Mouse (Mus musculus): ENCODE data around the gene Rapgefl1. TPM values are rescaled to one million over a fixed set of nuclear protein-coding genes. Genes with fewer than 3 reads are reported as not detected.

Rapgefl1 gene
- total RNA-seq (2021): 100 to 1,000 TPM; 185 to 222 TPM

DNA sequence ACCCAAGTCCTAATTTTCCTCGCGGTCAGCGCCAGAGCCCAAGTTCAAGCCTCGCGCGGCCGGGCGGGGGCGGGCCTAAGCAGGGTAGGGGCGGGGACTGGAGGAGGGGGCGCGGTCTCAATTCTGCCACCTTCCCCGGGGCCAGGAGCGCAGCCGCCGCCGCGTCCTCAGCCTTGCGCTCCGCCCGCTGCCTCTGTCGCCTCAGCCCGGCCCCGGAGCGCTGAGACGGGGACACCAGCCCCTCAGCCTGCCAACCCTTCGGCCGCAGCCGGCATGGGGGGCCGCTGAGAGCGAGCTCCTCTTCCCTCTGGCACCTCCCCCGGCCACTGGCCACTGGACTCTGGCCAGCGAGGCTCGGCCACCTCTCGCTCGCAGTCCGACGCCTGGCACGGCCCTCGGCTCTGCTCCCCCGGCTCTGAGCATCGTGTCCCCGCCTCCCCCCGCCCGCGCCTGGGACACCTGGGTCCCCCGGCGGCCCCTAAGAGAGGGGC, at the start of gene Rapgefl1:
TSS of gene Rapgefl1 (plus strand) at position 135 of the 491 bp plus-strand sequence.
- DNase-seq (ENCODE audit: extremely low spot score in 1 of 2, low spot score in 1 of 2): peak; percentile 70 to 75

GRCm38 (mm10) chr11:98787229-98787628, 49.4 kb upstream of the Rapgefl1 start:
- no peak for DNase-seq (ENCODE audit: extremely low spot score in 1 of 2, low spot score in 1 of 2)

- no peak for DNase-seq (ENCODE audit: extremely low spot score in 1 of 2, low spot score in 1 of 2)
Measured at GRCm38 (mm10) chr11:98787691-98788090, 48.9 kb upstream of the Rapgefl1 start.

DNA sequence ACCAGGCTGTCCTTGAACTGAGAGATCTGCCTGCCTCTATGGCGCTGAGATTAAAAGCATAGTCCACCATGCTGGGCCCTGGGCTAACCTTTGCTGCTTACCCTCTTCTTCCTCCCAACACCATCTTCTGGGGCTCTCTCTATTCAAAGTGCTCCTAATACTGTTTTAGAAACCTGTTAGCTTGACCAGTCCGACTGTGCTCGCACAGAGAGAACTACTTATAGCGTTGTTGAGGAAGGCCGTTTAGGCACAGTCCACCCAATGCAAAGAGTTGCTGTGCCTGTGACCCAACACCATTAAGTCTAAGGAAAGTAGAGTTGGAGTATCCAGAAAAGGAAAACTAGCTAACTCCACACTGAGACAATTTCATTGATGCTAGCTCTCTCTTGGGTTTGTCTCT, 48.4 kb upstream of the Rapgefl1 start:
- DNase-seq (ENCODE audit: extremely low spot score in 1 of 2, low spot score in 1 of 2): no peak

DNA sequence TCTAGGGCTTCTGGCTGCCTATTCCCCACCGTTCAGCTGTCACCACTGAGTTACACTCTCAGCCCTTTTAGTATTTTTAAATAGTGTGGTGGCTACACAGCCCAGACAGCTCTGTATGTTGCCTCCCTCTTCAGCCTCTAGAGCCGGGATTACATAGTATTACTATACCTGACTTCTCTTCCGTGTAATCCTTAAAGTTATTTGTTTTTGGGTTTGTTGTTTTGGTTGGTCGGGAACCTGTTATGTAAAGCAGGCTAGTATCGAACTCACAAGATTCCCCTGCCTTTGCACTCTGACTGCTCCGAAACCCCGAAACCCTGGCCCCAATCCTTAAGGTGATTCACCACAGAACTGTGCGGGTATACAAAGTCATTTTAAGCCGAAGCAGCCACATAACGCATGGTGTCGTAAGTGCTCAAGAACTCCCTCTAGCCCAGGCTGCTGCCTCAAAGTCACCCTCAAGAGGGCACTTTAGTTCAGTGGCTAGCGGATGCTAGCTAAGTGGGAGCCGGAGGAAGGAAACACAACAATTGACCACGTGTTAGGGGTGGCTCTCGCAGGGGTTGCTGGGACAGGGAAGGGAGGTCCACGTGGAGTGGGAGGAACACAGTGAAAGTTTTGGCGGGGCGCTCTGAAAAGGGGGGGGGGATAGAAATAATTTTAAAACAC, 47.9 kb upstream of the Rapgefl1 start:
- DNase-seq (ENCODE audit: extremely low spot score in 1 of 2, low spot score in 1 of 2): peak; percentile 42 to 71

- peak in 1 of 2 experiments; percentile 20 for DNase-seq (ENCODE audit: extremely low spot score in 1 of 2, low spot score in 1 of 2)
Measured at GRCm38 (mm10) chr11:98789219-98789807, 47.3 kb upstream of the Rapgefl1 start.

GRCm38 (mm10) chr11:98789824-98790223, 46.8 kb upstream of the Rapgefl1 start:
- DNase-seq (ENCODE audit: extremely low spot score in 1 of 2, low spot score in 1 of 2): no peak

DNA sequence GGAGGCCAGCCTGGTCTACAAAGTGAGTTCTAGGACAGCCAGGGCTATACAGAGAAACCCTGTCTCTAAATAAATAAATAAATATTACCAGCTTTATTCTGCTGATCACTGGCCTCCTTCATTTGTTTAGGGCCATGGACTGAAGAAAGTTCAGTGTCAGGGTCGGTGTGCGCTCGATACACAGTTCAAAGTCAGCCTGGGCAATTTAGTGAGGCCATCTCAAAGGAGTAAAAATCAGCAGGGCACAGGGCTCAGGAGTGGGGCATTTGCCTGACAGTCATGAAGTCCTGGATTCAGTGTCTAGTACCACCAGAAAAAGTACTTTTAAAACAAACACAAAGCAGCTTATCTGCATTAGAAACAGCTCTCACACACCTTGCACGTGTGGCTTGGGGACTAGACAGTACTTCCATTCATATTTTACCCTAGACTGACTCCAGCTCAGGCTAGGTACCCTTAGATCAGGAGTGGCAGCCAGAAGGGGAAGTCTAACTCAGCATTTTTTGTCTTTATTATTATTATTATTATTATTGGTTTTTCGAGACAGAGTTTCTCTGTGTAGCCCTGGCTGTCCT, 45.9 kb upstream of the Rapgefl1 start:
- no peak for DNase-seq (ENCODE audit: extremely low spot score in 1 of 2, low spot score in 1 of 2)

DNA sequence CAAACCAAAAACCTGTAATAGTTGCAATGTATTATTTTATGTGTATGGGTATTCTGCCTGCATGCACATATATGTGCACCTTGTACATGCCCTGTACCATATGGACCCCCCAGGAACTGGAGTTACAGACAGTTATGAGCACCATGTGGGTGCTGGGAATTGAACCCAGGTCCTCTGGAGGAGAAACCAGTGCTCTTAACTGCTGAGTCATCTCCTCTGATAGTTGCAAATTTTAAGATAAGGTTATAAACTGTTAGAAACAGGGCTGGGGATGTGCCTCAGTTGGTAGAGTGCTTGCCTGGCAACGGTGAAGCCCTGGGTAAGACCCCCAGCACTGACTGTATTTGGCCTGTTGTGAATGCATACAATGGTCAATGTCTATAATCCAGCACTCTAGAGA, 45.1 kb upstream of the Rapgefl1 start:
- DNase-seq (ENCODE audit: extremely low spot score in 1 of 2, low spot score in 1 of 2): no peak

GRCm38 (mm10) chr11:98792081-98792480, 44.5 kb upstream of the Rapgefl1 start:
- DNase-seq (ENCODE audit: extremely low spot score in 1 of 2, low spot score in 1 of 2): no peak

GRCm38 (mm10) chr11:98794469-98795014, 42.0 kb upstream of the Rapgefl1 start:
- peak; percentile 51 to 64 for DNase-seq (ENCODE audit: extremely low spot score in 1 of 2, low spot score in 1 of 2)

DNA sequence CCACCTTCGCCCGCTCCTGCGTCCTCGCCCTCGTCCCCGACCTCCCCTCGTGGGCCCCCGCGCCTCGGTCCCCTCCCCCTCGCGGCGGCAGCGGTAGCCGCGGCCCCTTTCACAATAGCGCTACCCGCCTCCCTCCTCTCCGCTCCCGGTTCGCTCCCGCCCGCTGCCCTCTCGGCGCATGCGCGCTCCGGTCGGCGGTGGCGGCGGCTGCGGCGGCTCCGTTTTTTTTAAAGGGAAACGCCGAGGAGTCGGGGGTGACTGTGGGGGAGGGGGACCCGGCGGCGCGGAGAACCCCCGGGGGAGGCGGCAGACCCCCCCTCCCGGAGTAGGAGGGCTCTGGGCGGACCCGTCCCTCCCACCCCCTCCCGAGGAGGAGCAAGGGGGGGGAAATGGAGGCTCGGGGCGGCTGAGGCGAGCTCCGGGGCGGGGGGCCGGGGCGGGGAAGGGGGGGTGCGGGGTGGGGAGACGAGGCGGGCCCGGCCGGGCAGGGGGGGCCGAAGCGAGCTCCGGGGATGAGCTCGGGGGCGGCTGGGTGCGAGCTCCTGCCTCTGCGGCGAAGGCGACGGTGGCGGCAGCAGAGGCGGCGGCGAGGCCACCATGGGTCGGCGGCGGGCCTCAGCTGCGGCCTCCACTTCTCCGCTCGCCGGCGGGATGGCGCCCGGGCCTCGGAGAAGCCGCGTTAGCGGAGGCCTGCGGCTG, 41.4 kb upstream of the Rapgefl1 start, which contains the start of gene Msl1:
TSS of gene Msl1 (plus strand) at position 502 of the 699 bp plus-strand sequence.
- peak; percentile 76 to 86 for DNase-seq (ENCODE audit: extremely low spot score in 1 of 2, low spot score in 1 of 2)

- peak in 1 of 2 experiments; percentile 26 for DNase-seq (ENCODE audit: extremely low spot score in 1 of 2, low spot score in 1 of 2)
Measured at GRCm38 (mm10) chr11:98795714-98796514, 40.7 kb upstream of the Rapgefl1 start.

GRCm38 (mm10) chr11:98796515-98797216, 39.9 kb upstream of the Rapgefl1 start:
- peak; percentile 71 to 75 for DNase-seq (ENCODE audit: extremely low spot score in 1 of 2, low spot score in 1 of 2)

DNA sequence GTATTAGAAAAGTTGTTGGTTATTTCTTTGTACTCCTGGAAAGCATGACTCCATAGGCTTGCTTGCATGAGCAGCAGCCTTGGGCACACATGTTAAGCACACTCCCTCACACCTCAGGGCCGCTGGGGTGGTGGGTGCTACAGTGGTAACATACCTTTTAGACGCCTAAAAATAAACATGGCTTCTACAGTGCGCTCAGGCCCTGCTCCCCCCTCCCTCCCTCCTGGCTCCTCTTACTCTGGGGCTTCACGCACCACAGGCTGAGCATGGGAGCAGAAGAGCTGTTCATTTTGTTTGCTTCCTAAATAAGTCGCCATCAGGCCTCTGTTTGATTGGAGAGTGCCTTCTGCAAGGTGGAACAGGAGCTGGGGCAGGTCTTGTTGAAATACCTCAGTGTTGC, 39.3 kb upstream of the Rapgefl1 start:
- DNase-seq (ENCODE audit: extremely low spot score in 1 of 2, low spot score in 1 of 2): no peak

- no peak for DNase-seq (ENCODE audit: extremely low spot score in 1 of 2, low spot score in 1 of 2)
Measured at GRCm38 (mm10) chr11:98797909-98798308, 38.7 kb upstream of the Rapgefl1 start.

- no peak for DNase-seq (ENCODE audit: extremely low spot score in 1 of 2, low spot score in 1 of 2)
Measured at GRCm38 (mm10) chr11:98804605-98805004, 32.0 kb upstream of the Rapgefl1 start, which contains the start of gene Casc3. Gene Casc3 (plus strand): TSS chr11:98804905.

DNA sequence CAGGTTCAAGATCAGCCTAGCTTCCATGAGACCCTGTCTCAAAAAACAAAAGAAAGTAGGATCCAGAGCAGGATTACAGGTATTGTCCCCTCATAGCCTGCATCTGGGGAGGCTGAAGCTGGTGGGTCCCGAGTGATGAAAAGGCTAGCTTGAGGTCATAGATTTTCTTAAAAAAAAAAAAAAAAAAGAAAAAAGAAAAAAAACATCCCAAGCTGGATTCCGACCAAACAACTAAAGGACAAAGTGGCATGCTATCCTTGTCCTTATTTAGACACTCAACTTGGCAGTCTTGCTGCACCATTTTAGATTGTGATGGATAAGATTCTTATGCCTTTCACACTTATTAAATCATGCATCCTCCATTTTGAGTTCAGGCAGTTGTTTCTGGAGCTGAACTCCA, 28.2 kb upstream of the Rapgefl1 start:
- no peak for DNase-seq (ENCODE audit: extremely low spot score in 1 of 2, low spot score in 1 of 2)

Data from layer of hippocampus, postnatal 25 days (tissue).